Mouse (Mus musculus) cerebellum, adult 2 months (tissue): ENCODE data around the gene Il31ra.

ENCODE experiments used
- CTCF ChIP-seq: fragments of 200-500 bp; IDR thresholded peaks from 2 replicates; pipeline ENCODE4 v1.5.1; 2011; ENCODE audit warnings: low read depth, mild to moderate bottlenecking, control low read depth, low read length, moderate library complexity, borderline replicate concordance; ENCODE audit not compliant: insufficient read depth
- POLR2A ChIP-seq: fragments of 200-500 bp; IDR thresholded peaks from 2 replicates; pipeline ENCODE4 v1.6.1; 2011; ENCODE audit warnings: low read length, control low read depth, borderline replicate concordance; ENCODE audit not compliant: insufficient read depth

GRCm38 (mm10) chr13:112533556-112533955 is 60.6 kb downstream of the Il31ra start:
- TF ChIP-seq CTCF (no peak), POLR2A (no peak)
